Mouse (Mus musculus) cortical plate, adult 2 months (tissue): ENCODE data around the gene Cacna2d4.

Experiments
- CTCF ChIP-seq: fragments of 200-500 bp; IDR thresholded peaks from 2 replicates; pipeline ENCODE4 v1.5.1; 2011; ENCODE audit warnings: mild to moderate bottlenecking, control low read depth, low read length; ENCODE audit not compliant: insufficient read depth; ENCODE audit errors: extremely low read depth
- POLR2A ChIP-seq: fragments of 200-500 bp; IDR thresholded peaks from 2 replicates; pipeline ENCODE4 v1.6.1; 2011; ENCODE audit warnings: mild to moderate bottlenecking, low read length, control low read depth; ENCODE audit not compliant: insufficient read depth; ENCODE audit errors: extremely low read depth

- peak; percentile 90 for TF ChIP-seq POLR2A
- TF ChIP-seq CTCF: no peak
These were observed 152.3 kb downstream of the Cacna2d4 start for GRCm38 (mm10) chr6:119388650-119389012.
